Mouse (Mus musculus): Measurements from ENCODE around the gene Runx1. TPM values are rescaled to one million over a fixed set of nuclear protein-coding genes. Genes with fewer than 3 reads are reported as not detected.
A peak's percentile ranks its signal among the peaks of the same experiment; 100 is the strongest.

Runx1 gene
- total RNA-seq, 2 experiments from 2014 or later = 0.88 to 1.3 TPM

- no peak for DNase-seq (ENCODE audit: extremely low spot score in 1 of 2, low spot score in 2 of 2)
- intact Hi-C loops (cut with DNase I) = no loop called here
Measured at GRCm38 (mm10) chr16:92644315-92644714, 181.6 kb downstream of the Runx1 start.

DNA sequence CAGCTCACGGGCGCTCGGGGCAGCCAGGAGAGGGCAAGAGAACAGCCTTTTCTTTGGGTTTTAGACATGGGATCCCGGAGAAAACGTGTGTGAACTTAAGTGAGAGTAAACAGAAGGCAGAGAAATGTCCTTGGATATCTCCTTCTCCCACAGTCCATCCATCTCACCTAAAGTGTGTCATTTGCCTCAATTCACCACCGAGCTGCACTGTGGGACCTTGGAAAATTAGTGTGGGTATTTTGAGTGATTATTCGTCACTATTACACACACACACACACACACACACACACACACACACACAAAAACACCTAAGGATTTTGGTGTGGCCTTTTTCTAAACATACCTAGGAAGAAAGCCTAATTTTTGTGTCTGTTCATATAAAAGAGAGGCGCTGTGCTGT, 183.7 kb downstream of the Runx1 start:
- DNase-seq (ENCODE audit: extremely low spot score in 1 of 2, low spot score in 2 of 2) = no peak
- intact Hi-C loops (cut with DNase I) = no loop called here

DNA sequence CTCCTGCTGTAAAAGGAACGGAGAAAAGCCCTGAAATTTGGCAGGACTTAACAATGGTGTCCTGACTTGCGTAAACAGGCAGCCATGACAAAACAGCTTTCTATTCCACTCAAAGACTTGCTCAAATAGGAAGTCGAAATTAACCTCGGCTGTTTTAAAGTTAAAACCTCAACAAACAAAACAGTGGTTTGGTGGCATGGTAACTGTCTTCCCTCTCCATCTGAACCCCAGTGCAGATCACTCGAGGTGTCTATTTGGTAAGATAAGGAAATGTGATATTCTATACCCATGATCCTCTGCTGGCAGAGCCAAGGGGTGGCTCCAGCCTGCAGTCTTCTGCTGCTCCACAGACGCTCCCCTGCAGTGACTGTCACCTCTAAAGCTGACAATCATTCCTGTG, 184.9 kb downstream of the Runx1 start:
- intact Hi-C loops (cut with DNase I) = no loop called here
- no peak for DNase-seq (ENCODE audit: extremely low spot score in 1 of 2, low spot score in 2 of 2)

DNA sequence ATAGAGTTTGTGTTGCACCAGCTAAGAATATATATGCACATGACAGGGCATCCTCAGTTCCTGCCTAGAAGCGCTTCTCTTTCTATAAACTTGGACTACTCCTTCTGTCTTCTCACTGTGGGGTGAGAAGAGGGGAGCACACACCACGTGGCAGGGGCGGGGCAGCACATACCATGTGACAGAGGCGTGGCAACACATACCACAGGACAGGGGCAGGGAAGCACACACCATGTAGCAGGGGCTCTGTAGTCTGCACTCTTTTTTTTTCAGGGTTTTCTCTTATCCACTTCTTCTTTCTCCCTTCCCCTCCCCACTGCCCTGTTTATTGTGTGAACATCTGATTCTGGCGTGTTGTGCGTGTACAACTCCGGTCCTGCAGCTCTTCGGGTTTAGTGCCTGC, 186.9 kb downstream of the Runx1 start:
- intact Hi-C loops (cut with DNase I) = no loop called here
- no peak for DNase-seq (ENCODE audit: extremely low spot score in 1 of 2, low spot score in 2 of 2)

GRCm38 (mm10) chr16:92637033-92637432, 188.9 kb downstream of the Runx1 start:
- DNase-seq (ENCODE audit: extremely low spot score in 1 of 2, low spot score in 2 of 2) = no peak
- intact Hi-C loops (cut with DNase I) = no loop called here

GRCm38 (mm10) chr16:92632115-92632763, 193.7 kb downstream of the Runx1 start:
- no peak for DNase-seq (ENCODE audit: extremely low spot score in 1 of 2, low spot score in 2 of 2)

DNA sequence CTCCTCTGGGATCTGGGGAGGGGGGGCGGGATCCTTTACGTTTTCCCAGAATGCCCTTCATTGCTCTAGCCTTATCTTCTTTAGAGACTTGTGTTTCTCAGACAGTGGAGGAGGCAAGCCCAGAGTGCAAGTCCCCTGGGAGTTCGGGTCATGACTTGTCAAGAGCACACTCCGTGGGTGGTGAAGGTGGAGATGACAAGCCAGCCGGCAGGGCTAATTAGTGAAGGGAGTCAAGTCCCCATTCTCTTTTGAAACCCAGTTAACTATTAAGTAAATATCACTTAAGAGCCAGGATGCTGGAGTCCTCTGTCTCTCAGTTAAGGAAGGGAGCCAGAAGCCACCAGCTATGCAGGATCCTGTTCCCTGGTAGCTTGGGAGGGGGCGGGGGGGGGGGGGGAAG, 194.3 kb downstream of the Runx1 start:
- no peak for DNase-seq (ENCODE audit: extremely low spot score in 1 of 2, low spot score in 2 of 2)
- intact Hi-C loops (cut with DNase I) = no loop called here

More at GRCm38 (mm10) chr16:92632115-92632763, 193.7 kb downstream of the Runx1 start:
- intact Hi-C loops (cut with DNase I) = no loop called here

DNA sequence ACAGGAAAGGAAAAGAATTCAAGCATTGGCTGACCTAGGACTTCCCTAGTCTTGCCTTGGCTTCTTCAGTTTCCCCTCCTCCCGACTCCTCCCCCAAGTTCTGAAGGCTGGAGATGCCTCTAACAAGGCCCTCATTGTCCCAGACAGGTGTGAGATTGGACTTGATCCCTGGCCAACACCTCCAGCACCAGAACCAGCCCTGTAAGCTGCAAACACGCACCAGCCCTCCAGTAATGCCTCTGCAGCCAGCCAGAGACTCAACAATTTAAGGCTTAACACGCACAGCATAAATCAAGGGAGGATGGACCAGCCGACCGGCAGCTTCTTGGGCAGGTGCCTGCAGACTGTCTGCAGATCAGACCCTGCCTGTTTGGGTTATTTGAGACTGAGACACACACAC, 195.0 kb downstream of the Runx1 start:
- no peak for DNase-seq (ENCODE audit: extremely low spot score in 1 of 2, low spot score in 2 of 2)
- intact Hi-C loops (cut with DNase I) = no loop called here

DNA sequence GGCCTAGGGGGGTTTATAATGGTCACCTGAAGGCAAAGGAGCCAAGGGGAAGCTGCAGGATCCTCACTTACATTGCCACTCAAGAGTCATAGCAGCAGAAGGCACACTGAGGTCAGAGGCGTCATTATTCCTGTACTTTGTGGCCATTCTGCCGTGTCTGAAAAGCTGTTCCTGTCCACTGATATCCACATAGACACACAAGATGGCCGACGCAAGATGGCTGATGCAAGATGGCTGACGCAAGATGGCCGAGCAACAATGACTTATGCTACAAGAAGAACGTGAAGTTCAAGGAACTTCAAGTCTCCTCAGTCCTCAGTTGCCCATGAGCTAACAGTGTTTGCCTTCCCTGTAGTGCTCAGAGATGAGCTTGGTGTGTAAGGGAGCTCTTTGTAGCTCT, 196.1 kb downstream of the Runx1 start:
- intact Hi-C loops (cut with DNase I) = no loop called here
- no peak for DNase-seq (ENCODE audit: extremely low spot score in 1 of 2, low spot score in 2 of 2)

- DNase-seq (ENCODE audit: extremely low spot score in 1 of 2, low spot score in 2 of 2) = no peak
- intact Hi-C loops (cut with DNase I) = no loop called here
Measured at GRCm38 (mm10) chr16:92627262-92627661, 198.7 kb downstream of the Runx1 start.

DNA sequence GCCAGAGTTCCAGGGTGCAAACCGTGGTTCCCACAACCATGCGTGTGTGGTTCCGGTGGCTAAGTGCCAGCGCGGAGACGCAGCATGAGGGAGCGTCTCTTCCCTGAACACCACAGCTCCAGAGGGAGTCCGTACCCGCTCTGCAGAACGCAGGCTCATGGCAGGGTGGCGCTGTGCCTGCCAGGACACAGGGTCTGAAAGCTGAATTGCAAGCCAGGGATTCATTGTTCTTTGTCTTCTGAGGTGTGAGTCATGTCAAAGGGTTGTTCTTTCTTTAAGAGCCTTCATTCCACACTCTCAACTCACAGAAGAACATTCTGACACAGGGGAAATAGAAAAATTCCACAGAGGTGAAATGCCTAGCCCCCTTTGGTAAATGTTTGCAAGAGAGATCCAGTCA, 202.0 kb downstream of the Runx1 start:
- no peak for DNase-seq (ENCODE audit: extremely low spot score in 1 of 2, low spot score in 2 of 2)
- intact Hi-C loops (cut with DNase I) = no loop called here

- intact Hi-C loops (cut with DNase I) = no loop called here
Measured at GRCm38 (mm10) chr16:92621859-92622258, 204.1 kb downstream of the Runx1 start.

DNA sequence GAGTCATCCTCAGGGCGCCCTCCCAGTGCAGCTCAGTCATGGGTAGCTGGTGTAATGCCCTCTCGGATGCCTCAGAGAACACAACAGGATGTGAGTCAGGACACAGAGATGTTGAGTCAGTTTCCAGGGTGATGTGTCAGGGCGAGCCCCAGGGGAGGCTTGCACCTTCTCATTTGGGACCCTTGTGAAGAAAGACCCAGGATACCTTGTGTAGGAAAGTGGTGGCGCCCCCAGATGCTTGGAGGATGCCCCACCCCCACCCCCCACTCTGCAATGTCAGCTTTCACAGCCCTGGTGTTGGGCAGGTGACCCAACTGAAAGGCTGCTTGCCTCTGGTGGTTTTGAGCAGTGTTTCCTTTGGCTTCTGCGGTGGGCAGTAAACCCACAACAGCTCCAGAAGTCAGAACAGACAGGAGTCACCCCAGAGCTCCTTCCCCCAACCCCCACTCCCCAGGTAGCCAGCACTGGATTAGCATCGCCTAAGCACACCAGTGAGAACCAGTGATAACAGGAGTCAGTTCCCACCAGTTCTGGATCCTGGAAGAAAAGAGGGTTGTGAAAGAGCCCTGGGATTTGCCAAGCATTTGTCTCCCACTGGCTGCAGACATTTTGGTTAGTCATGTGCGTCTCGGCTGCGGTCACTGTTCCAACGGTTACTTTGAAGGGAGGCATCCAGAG, 205.0 kb downstream of the Runx1 start:
- intact Hi-C loops (cut with DNase I) = no loop called here
- DNase-seq (ENCODE audit: extremely low spot score in 1 of 2, low spot score in 2 of 2) = no peak

More at GRCm38 (mm10) chr16:92621859-92622258, 204.1 kb downstream of the Runx1 start:
- DNase-seq (ENCODE audit: extremely low spot score in 1 of 2, low spot score in 2 of 2) = no peak

- intact Hi-C loops (cut with DNase I) = no loop called here
- no peak for DNase-seq (ENCODE audit: extremely low spot score in 1 of 2, low spot score in 2 of 2)
Measured at GRCm38 (mm10) chr16:92616839-92617238, 209.1 kb downstream of the Runx1 start.

GRCm38 (mm10) chr16:92615234-92615799, 210.6 kb downstream of the Runx1 start:
- intact Hi-C loops (cut with DNase I) = no loop called here
- no peak for DNase-seq (ENCODE audit: extremely low spot score in 1 of 2, low spot score in 2 of 2)

GRCm38 (mm10) chr16:92612546-92612945, 213.4 kb downstream of the Runx1 start:
- intact Hi-C loops (cut with DNase I) = no loop called here
- peak in 1 of 2 experiments; percentile 19 for DNase-seq (ENCODE audit: extremely low spot score in 1 of 2, low spot score in 2 of 2)

DNA sequence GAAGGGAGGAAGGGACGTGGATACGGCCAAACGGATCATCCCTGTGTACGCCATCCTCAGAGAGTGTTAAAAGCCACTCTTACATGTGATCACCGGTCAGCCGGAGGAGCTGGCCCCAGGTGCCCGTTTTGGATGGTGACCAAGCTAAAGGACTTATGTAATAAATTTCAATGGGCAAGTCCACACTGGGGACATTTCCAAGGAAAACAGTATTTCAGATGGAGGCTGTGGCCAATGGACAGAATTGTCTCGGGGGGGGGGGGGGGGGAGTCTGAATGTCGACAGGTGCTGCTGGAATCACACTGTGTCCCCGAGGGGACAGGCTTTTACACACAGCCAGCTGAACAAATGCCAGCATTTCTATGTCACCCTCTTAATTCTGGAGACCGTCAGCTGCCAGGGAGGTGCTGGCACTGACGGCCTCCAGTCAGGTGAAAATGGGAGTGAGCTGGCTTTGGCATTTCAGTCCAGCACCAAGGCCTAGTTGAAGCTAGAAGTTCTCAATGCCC, 214.3 kb downstream of the Runx1 start:
- DNase-seq (ENCODE audit: extremely low spot score in 1 of 2, low spot score in 2 of 2) = peak in 1 of 2 experiments; percentile 10
- intact Hi-C loops (cut with DNase I) = no loop called here

DNA sequence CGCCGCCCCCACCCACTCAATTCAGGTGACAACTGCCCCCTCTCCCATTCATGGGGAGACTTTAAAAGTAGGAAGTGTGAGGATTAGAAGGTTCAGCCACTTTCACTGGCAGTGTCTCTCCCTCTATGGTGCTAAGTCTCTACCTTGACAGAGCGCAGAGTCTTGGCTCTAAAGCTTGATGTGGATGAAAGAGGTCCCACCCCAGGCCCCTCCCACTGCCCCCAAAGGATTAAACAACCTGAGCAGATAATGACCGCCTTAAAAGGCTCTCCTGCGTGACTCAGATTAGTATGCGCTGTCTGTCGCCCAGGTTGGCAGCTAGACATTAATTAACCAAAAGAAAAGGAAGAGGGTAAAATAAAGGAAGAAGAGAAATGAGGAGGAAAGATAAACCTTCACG, 215.5 kb downstream of the Runx1 start:
- no peak for DNase-seq (ENCODE audit: extremely low spot score in 1 of 2, low spot score in 2 of 2)
- intact Hi-C loops (cut with DNase I) = no loop called here

DNA sequence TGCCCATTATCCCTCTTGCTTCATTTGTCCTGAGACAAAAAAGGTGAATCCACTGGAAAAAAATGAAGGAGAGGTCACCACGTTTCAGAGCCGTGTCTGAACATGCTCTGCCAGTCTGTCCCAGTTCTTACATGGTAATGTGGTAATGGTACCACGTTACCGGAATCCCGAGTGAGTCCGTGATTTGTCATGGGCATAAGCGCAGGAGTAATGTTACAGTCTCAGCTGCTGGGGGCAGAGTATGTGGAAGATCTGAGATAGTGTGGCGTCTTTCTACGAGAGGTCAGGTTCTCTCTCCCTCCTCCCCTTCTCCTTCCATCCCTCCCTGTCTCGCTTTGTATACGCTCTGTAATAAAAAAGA, 216.3 kb downstream of the Runx1 start:
- intact Hi-C loops (cut with DNase I) = no loop called here
- no peak for DNase-seq (ENCODE audit: extremely low spot score in 1 of 2, low spot score in 2 of 2)

DNA sequence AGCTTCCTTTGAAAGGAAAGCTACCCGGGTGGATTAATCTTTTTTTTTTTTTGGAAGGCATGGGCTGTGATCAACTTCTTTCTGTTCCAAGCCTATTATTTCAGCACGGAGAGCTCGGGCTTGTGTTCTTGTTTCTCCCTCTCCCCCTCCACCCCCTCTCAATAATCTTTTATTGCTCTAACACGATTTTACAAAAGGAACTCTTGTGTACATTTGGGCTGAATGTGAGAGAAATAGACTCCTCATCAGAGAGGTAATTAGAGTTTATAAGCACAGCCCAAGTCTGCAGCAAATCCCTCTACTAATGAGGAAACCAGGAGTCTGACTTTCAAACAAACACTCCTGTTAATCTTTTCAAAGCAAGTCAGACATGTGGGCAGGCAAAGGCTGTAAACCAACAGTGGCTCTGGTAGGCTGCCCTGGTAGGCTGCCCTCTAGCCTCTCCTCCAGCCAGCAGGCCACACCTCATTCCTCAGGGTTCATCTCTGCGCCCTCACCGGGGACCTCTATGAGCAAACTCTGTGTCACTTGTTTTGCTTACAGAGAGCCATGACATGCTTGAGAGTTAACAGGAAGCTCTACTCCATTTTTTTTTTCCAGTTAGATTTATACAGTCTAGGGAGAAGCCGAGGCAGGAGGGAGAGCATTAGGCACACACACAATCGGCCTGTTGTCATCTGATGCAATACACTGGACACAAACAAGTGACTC, 216.8 kb downstream of the Runx1 start:
- intact Hi-C loops (cut with DNase I) = no loop called here
- no peak for DNase-seq (ENCODE audit: extremely low spot score in 1 of 2, low spot score in 2 of 2)
